Comparison of ENCODE assay signal across 21 mouse cellular contexts in genomic region chr17:48055076-48055816, GRCm38 (mm10). TPM values are rescaled to one million over a fixed set of nuclear protein-coding genes. Genes with fewer than 3 reads are reported as not detected.
A peak's percentile ranks its signal among the peaks of the same experiment; 100 is the strongest.
DNase-seq lines count a peak whose midpoint lies in the region; ATAC-seq lines count a peak whose summit lies in the region.
"Had no signal": no experiment of that assay in that cellular context is flagged by ENCODE, and none has a peak within 500 bp of the region (broad histone marks: within the 10 kb centered on the region; RNA-seq: fewer than 3 reads in every experiment).

No protein-coding gene starts in this region.

- peaks cover 47% of the 10 kb centered on the region for H3K27me3 ChIP-seq in neural tube, embryonic 13.5 days
- no peaks in the 10 kb centered on the region for H3K27me3 ChIP-seq in embryonic facial prominence, embryonic 14.5 days (replicated peaks; ENCODE audit: control insufficient read depth, insufficient read depth, low read length)
- H3K27me3 ChIP-seq in hindbrain, embryonic 14.5 days (ENCODE audit: control insufficient read depth, insufficient read depth, low read length) = 0 out of 2 replicates have a peak, but pooled peaks cover 11% of the 10 kb centered on the region
- no peaks in the 10 kb centered on the region for H3K27me3 ChIP-seq in midbrain, embryonic 16.5 days (ENCODE audit: control insufficient read depth, insufficient read depth, low read depth, low read length)
- peaks cover 9% of the 10 kb centered on the region; the same call in 1 of the 2 replicates for H3K27me3 ChIP-seq in intestine, embryonic 16.5 days (replicated peaks; ENCODE audit: control insufficient read depth, insufficient read depth, low read length)
- H3K27me3 ChIP-seq in heart, embryonic 10.5 days (ENCODE audit: insufficient read depth, poor library complexity, severe bottlenecking) = peaks cover 60% of the 10 kb centered on the region

- H3K9ac ChIP-seq in neural tube, embryonic 13.5 days = peak overlapping the region; percentile 54
- no peak overlapping the region for H3K9ac ChIP-seq in embryonic facial prominence, embryonic 14.5 days (ENCODE audit: low read depth, low read length)
- H3K9ac ChIP-seq in hindbrain, embryonic 14.5 days = peak overlapping the region; percentile 39; the same call in 1 of the 2 replicates
- H3K9ac ChIP-seq in midbrain, embryonic 16.5 days (ENCODE audit: low read depth, low read length) = peak overlapping the region; percentile 41; the same call in 1 of the 2 replicates
- no peak overlapping the region for H3K9ac ChIP-seq in intestine, embryonic 16.5 days (ENCODE audit: low read depth, low read length)
- H3K9ac ChIP-seq: stomach, embryonic 15.5 days had no signal

- peak overlapping the region; percentile 25; the same call in 1 of the 2 replicates for H3K4me2 ChIP-seq in neural tube, embryonic 13.5 days
- H3K4me2 ChIP-seq in embryonic facial prominence, embryonic 14.5 days (ENCODE audit: low read depth, low read length) = no peak overlapping the region
- peak overlapping the region; percentile 29 for H3K4me2 ChIP-seq in hindbrain, embryonic 14.5 days (replicated peaks)
- peak overlapping the region; percentile 42 for H3K4me2 ChIP-seq in midbrain, embryonic 16.5 days (ENCODE audit: low read length)
- H3K4me2 ChIP-seq in intestine, embryonic 16.5 days (ENCODE audit: low read depth, low read length) = no peak overlapping the region
- H3K4me2 ChIP-seq: stomach, embryonic 15.5 days had no signal

- H3K9me3 ChIP-seq in neural tube, embryonic 13.5 days = no peaks in the 10 kb centered on the region
- H3K9me3 ChIP-seq in embryonic facial prominence, embryonic 14.5 days (ENCODE audit: control insufficient read depth, low read length) = no peaks in the 10 kb centered on the region
- H3K9me3 ChIP-seq in hindbrain, embryonic 14.5 days (ENCODE audit: control insufficient read depth, low read length) = no peaks in the 10 kb centered on the region
- H3K9me3 ChIP-seq in midbrain, embryonic 16.5 days (replicated peaks; ENCODE audit: control insufficient read depth, low read length, poor library complexity, severe bottlenecking) = no peaks in the 10 kb centered on the region
- no peaks in the 10 kb centered on the region for H3K9me3 ChIP-seq in intestine, embryonic 16.5 days (ENCODE audit: control insufficient read depth, low read length)
- H3K9me3 ChIP-seq in heart, embryonic 10.5 days = no peaks in the 10 kb centered on the region
- H3K9me3 ChIP-seq: stomach, embryonic 15.5 days had no signal

- no peak overlapping the region for H3K4me3 ChIP-seq in neural tube, embryonic 13.5 days
- H3K4me3 ChIP-seq in embryonic facial prominence, embryonic 14.5 days (ENCODE audit: low read depth, low read length) = no peak overlapping the region
- H3K4me3 ChIP-seq in hindbrain, embryonic 14.5 days (replicated peaks; ENCODE audit: low read length) = no peak overlapping the region
- no peak overlapping the region for H3K4me3 ChIP-seq in midbrain, embryonic 16.5 days (ENCODE audit: low read depth, low read length)
- no peak overlapping the region for H3K4me3 ChIP-seq in intestine, embryonic 16.5 days (ENCODE audit: low read length)
- no peak overlapping the region for H3K4me3 ChIP-seq in heart, embryonic 10.5 days
- H3K4me3 ChIP-seq: myocyte; stomach, embryonic 15.5 days had no signal

- no peak for DNase-seq in neural tube, embryonic 10.5 days (ENCODE audit: extremely low spot score, low spot score)
- DNase-seq in embryonic facial prominence, embryonic 14.5 days (ENCODE audit: low spot score) = peak; percentile 43
- no peak for DNase-seq in hindbrain, embryonic 14.5 days (ENCODE audit: low spot score)
- no peak for DNase-seq in heart, embryonic 10.5 days (ENCODE audit: low spot score)
- DNase-seq in cerebellum, postnatal 36 days = no peak
- DNase-seq: cerebellum, adult 8-10 months; gastrocnemius, postnatal 25 days; kidney, adult 18-20 months; kidney, postnatal 4 days; thymus, postnatal 4 days had no signal

- H3K27ac ChIP-seq in neural tube, embryonic 13.5 days (replicated peaks) = 0 out of 2 replicates have a peak overlapping the region, but pooled peaks have one; percentile 42
- H3K27ac ChIP-seq in embryonic facial prominence, embryonic 14.5 days (replicated peaks; ENCODE audit: low read depth, low read length) = no peak overlapping the region
- H3K27ac ChIP-seq in hindbrain, embryonic 14.5 days = peak overlapping the region; percentile 64
- H3K27ac ChIP-seq in midbrain, embryonic 16.5 days (ENCODE audit: low read length) = peak overlapping the region; percentile 60
- H3K27ac ChIP-seq in intestine, embryonic 16.5 days (ENCODE audit: low read length) = no peak overlapping the region
- no peak overlapping the region for H3K27ac ChIP-seq in heart, embryonic 10.5 days
- H3K27ac ChIP-seq: stomach, embryonic 15.5 days had no signal

- 44% methylated on average over 20 of the region's 20 CpGs for WGBS in neural tube, embryonic 13.5 days
- 33% methylated on average over 20 of the region's 20 CpGs for WGBS in embryonic facial prominence, embryonic 14.5 days
- WGBS in hindbrain, embryonic 14.5 days = 31% methylated on average over 20 of the region's 20 CpGs
- 18% methylated on average over 20 of the region's 20 CpGs for WGBS in midbrain, embryonic 16.5 days
- 50% methylated on average over 19 of the region's 20 CpGs for WGBS in intestine, embryonic 16.5 days
- 43% methylated on average over 20 of the region's 20 CpGs for WGBS in heart, embryonic 10.5 days

- 0 out of 2 replicates have a peak, but pooled peaks have one; percentile 30 for ATAC-seq in neural tube, embryonic 13.5 days (ENCODE audit: low read depth)
- 0 out of 2 replicates have a peak, but pooled peaks have one; percentile 37 for ATAC-seq in embryonic facial prominence, embryonic 14.5 days (ENCODE audit: low read depth)
- no peak for ATAC-seq in hindbrain, embryonic 14.5 days (ENCODE audit: low FRiP score)
- ATAC-seq in midbrain, embryonic 16.5 days = peak; percentile 62
- no peak for ATAC-seq in intestine, embryonic 16.5 days
- ATAC-seq: CD4-positive, CD25-positive, alpha-beta regulatory T cell, adult 4 months had no signal

- H3K36me3 ChIP-seq in neural tube, embryonic 13.5 days = no peaks in the 10 kb centered on the region
- H3K36me3 ChIP-seq in embryonic facial prominence, embryonic 14.5 days (ENCODE audit: control insufficient read depth, insufficient read depth, low read length) = no peaks in the 10 kb centered on the region
- H3K36me3 ChIP-seq in hindbrain, embryonic 14.5 days (replicated peaks; ENCODE audit: control insufficient read depth, insufficient read depth) = no peaks in the 10 kb centered on the region
- H3K36me3 ChIP-seq in midbrain, embryonic 16.5 days (ENCODE audit: control insufficient read depth, insufficient read depth, low read length) = no peaks in the 10 kb centered on the region
- H3K36me3 ChIP-seq in intestine, embryonic 16.5 days (ENCODE audit: control insufficient read depth, insufficient read depth, low read length) = no peaks in the 10 kb centered on the region
- H3K36me3 ChIP-seq in heart, embryonic 10.5 days = no peaks in the 10 kb centered on the region
- H3K36me3 ChIP-seq: stomach, embryonic 15.5 days had no signal

- peaks cover 23% of the 10 kb centered on the region for H3K4me1 ChIP-seq in neural tube, embryonic 13.5 days (replicated peaks)
- H3K4me1 ChIP-seq in embryonic facial prominence, embryonic 14.5 days (ENCODE audit: control insufficient read depth, insufficient read depth, low read length) = peaks cover 11% of the 10 kb centered on the region
- H3K4me1 ChIP-seq in hindbrain, embryonic 14.5 days (replicated peaks; ENCODE audit: control insufficient read depth, insufficient read depth, low read length) = peaks cover 18% of the 10 kb centered on the region
- H3K4me1 ChIP-seq in midbrain, embryonic 16.5 days (ENCODE audit: control insufficient read depth, insufficient read depth, low read length) = peaks cover 22% of the 10 kb centered on the region
- H3K4me1 ChIP-seq in intestine, embryonic 16.5 days (ENCODE audit: control insufficient read depth, insufficient read depth, low read length) = no peaks in the 10 kb centered on the region
- peaks cover 24% of the 10 kb centered on the region for H3K4me1 ChIP-seq in heart, embryonic 10.5 days

RNA-seq across cellular contexts. Expression of gene 1700122O11Rik, which starts 17.2 kb away (rescaled TPM):
- not detected in 2 replicates for polyA plus RNA-seq in neural tube, embryonic 13.5 days (2015; fragmentation: Nextera tagmentation; extraction: Ambion mirVana)
- not detected in 2 replicates for polyA plus RNA-seq in embryonic facial prominence, embryonic 14.5 days (2014; fragmentation: Nextera tagmentation; extraction: Ambion mirVana)
- not detected in 2 replicates for polyA plus RNA-seq in hindbrain, embryonic 14.5 days (2014; fragmentation: Nextera tagmentation; extraction: Ambion mirVana)
- polyA plus RNA-seq in midbrain, embryonic 16.5 days (2015; fragmentation: Nextera tagmentation; extraction: Ambion mirVana) = not detected in 2 replicates
- polyA plus RNA-seq in intestine, embryonic 16.5 days (2015; fragmentation: Nextera tagmentation; extraction: Ambion mirVana) = not detected in 2 replicates
- polyA plus RNA-seq in heart, embryonic 10.5 days (2016; fragmentation: Nextera tagmentation; extraction: Ambion mirVana) = not detected in 2 replicates
- polyA plus RNA-seq: CD4-positive, CD25-positive, alpha-beta regulatory T cell, adult 4 months; frontal cortex, adult 2 months; heart, postnatal 0 days; limb, embryonic 11.5 days; liver, embryonic 16.5 days; myocyte; small intestine, adult 2 months; stomach, embryonic 15.5 days had no signal

RNA-seq across cellular contexts. Expression of gene 1700067P10Rik, which starts 33.9 kb away (rescaled TPM):
- 0.37 TPM in 1 of 2 replicates, not detected in the other for polyA plus RNA-seq in neural tube, embryonic 13.5 days (2015; fragmentation: Nextera tagmentation; extraction: Ambion mirVana)
- polyA plus RNA-seq in embryonic facial prominence, embryonic 14.5 days (2014; fragmentation: Nextera tagmentation; extraction: Ambion mirVana) = not detected in 2 replicates
- 0.18 TPM in 1 of 2 replicates, not detected in the other for polyA plus RNA-seq in hindbrain, embryonic 14.5 days (2014; fragmentation: Nextera tagmentation; extraction: Ambion mirVana)
- polyA plus RNA-seq in midbrain, embryonic 16.5 days (2015; fragmentation: Nextera tagmentation; extraction: Ambion mirVana) = not detected in 2 replicates
- not detected in 2 replicates for polyA plus RNA-seq in intestine, embryonic 16.5 days (2015; fragmentation: Nextera tagmentation; extraction: Ambion mirVana)
- polyA plus RNA-seq in heart, embryonic 10.5 days (2016; fragmentation: Nextera tagmentation; extraction: Ambion mirVana) = not detected in 2 replicates
- polyA plus RNA-seq: CD4-positive, CD25-positive, alpha-beta regulatory T cell, adult 4 months; heart, postnatal 0 days; limb, embryonic 11.5 days; liver, embryonic 16.5 days; myocyte; small intestine, adult 2 months; stomach, embryonic 15.5 days had no signal

Comparison
In these comparisons a context has a peak if more than half of its experiments do, and no peak if none do; other contexts are left out.
1. ATAC-seq: peak in neural tube, embryonic 13.5 days (single experiment), embryonic facial prominence, embryonic 14.5 days (single experiment) and midbrain, embryonic 16.5 days (single experiment); none in hindbrain, embryonic 14.5 days (single experiment) and intestine, embryonic 16.5 days (single experiment).
2. H3K27ac ChIP-seq: peak in neural tube, embryonic 13.5 days (single experiment), hindbrain, embryonic 14.5 days (single experiment) and midbrain, embryonic 16.5 days (single experiment); none in embryonic facial prominence, embryonic 14.5 days (single experiment), intestine, embryonic 16.5 days (single experiment) and heart, embryonic 10.5 days (single experiment).
3. H3K4me2 ChIP-seq: peak in neural tube, embryonic 13.5 days (single experiment), hindbrain, embryonic 14.5 days (single experiment) and midbrain, embryonic 16.5 days (single experiment); none in embryonic facial prominence, embryonic 14.5 days (single experiment) and intestine, embryonic 16.5 days (single experiment).
4. H3K9ac ChIP-seq: peak in neural tube, embryonic 13.5 days (single experiment), hindbrain, embryonic 14.5 days (single experiment) and midbrain, embryonic 16.5 days (single experiment); none in embryonic facial prominence, embryonic 14.5 days (single experiment) and intestine, embryonic 16.5 days (single experiment).